Mouse (Mus musculus): Measurements from ENCODE around the gene Col4a3bp.
"Not testable (repeated sequence)": the region's sequence is repeated elsewhere in the genome, so short reads cannot be mapped to it uniquely, and the experiment has no call there.

Col4a3bp gene

DNA sequence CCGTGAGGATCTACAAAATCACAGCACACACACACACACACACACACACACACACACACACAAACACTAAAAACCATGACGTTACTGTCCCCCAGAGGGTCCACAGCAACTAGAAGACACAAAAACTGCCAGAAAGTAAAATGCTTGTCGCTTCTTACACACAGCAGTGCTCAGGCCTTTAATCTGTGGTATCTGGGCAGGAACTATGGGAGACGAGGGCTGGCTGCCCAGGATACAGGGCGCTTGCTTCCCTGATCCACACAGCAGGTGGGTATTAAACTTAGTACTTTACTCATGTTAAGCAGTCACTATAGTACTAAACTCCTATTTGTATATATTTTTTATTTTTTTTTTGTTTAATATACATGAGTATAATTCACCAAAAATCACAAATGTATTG lies 103.4 kb downstream of the Col4a3bp start:
- no peak for DNase-seq (ENCODE audit: low read depth, low spot score)

GRCm38 (mm10) chr13:96653041-96653440 lies 110.6 kb downstream of the Col4a3bp start:
- no peak for DNase-seq (ENCODE audit: low read depth, low spot score)

DNA sequence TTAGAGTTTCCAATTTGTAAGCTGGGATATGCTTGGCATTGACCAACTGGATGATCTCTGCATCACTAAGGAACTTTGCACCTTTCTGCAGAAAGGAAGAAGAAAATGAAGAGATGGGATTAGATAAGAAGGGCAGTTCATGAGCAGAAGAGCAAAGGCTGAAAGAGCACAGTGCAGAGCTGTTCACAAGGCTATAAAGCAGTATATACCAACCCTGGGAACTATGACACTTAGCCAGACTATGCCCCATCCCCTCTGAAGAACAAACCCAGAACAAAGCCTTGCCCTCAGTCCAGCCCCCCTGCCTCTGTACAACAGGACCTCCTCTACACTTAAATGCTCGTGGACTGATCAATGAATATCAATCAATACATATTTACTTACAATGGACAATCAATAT lies 114.3 kb downstream of the Col4a3bp start:
- DNase-seq (ENCODE audit: low read depth, low spot score), result no peak

DNA sequence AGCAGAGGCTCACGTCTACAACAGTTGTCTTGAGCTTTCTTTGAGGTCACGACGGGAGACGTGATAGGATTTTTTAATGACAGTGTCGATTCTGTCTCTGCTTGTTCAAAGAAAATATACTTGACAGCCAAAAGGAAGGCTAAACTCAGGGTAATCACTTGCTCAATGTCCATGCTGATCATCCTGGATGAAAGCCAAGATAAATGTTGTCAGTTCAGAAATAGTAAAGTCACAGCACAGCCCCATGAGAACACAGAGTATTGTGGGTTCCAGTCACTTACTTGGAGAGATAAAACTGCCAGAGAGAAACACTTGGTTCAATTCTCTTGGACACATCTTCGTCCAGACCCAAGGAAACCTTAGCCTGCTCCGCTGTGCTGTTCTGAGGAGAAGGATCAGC lies 116.5 kb downstream of the Col4a3bp start:
- DNase-seq (ENCODE audit: low read depth, low spot score), result no peak

- no peak for DNase-seq (ENCODE audit: low read depth, low spot score)
Observed at GRCm38 (mm10) chr13:96660095-96660860, 117.9 kb downstream of the Col4a3bp start.

DNA sequence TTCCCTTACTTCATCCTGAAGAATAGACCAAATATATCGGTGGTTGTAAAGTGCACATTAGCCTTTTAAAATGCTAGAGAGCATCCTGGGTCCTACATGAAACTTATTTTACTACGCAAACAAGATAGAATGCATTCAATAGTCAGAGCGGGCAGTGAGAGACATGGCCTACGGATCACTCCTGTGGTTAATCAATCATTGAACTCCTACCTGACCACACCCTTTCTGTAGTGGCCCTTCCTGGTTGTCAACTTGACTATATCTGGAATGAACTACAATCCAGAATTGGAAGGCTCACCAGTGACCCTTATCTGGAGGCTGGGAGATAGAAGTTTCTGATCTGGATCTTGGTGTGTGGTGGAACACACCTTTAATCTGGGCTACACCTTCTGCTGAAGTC lies 120.7 kb downstream of the Col4a3bp start:
- DNase-seq (ENCODE audit: low read depth, low spot score), result not testable (repeated sequence)

GRCm38 (mm10) chr13:96664419-96664974 lies 122.1 kb downstream of the Col4a3bp start:
- no peak for DNase-seq (ENCODE audit: low read depth, low spot score)

GRCm38 (mm10) chr13:96670019-96670405 lies 127.6 kb downstream of the Col4a3bp start:
- no peak for DNase-seq (ENCODE audit: low read depth, low spot score)

DNA sequence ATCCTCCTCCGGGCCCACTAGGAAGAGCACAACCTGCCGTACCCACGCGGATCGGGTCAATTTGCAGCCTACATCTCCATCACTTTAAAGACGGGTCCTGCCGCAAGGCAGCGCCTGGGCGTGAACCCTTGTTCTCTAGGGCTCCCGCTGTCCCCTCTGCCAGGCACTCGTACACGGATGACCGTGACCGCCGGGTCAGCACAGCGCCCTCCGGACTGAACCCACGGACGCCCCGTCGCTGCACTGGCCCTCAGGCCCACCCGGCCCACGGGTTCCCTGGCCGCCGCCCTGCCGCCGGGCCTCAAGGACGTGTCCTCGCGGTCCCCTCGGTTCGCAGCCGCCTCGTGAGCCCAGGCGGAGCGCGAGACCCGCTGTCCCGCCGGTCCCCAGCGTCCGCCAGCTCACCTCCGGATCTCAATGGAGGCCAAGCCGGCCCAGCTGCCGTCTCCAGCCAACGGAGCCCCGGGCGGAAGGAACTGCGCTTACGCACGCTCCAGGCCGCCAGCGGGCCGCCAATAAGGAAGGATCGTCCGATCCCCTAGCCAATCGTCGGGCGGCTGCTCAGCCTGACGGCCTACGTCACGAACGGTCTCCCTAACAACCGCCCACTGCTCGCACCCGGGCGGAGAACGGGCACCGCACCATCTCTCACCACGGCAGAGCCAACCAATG lies 128.1 kb downstream of the Col4a3bp start, which contains the start of gene Hmgcr:
Gene Hmgcr (minus strand): TSS at position 531 of the 672 bp plus-strand sequence.
- peak; percentile 97 for DNase-seq (ENCODE audit: low read depth, low spot score)

DNA sequence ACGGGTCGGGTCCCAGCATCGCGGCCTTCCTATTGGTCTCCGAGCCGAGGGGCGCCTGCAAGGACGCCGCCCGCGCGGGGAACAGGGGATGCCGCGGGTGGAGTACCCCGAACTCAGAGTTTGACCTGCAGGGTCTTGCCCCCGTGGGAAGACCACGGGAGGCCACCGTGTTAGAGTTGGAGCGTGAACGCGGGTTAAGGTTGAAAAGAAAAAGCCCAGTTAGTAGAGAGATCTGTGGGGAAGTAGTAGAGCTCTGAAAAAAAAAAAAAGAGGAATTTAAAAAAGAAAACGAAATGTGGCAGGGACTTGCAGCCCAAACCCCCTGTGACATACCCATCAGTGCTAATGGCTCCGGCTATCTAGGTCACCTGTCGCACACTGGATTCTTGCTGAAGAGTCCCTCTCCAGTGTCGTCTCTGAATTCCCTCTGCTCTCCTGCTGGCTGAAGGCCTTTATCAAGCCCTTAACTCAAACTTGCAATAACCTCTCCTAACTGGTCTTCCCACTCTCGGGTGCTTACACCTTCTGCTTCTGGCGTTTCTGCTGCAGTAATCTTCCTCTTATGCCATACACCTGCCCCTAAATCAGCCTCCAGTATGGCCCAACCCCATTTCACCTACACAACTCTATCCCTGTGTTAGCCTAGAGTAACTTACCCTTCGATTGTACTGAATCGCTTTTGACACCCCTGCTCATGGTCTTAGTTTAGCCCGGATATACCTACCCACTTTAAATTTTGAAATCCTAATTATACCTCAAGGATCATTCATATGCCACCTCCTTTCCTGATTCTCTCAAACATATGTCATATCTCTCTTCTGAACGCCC lies 128.9 kb downstream of the Col4a3bp start:
- no peak for DNase-seq (ENCODE audit: low read depth, low spot score)

DNA sequence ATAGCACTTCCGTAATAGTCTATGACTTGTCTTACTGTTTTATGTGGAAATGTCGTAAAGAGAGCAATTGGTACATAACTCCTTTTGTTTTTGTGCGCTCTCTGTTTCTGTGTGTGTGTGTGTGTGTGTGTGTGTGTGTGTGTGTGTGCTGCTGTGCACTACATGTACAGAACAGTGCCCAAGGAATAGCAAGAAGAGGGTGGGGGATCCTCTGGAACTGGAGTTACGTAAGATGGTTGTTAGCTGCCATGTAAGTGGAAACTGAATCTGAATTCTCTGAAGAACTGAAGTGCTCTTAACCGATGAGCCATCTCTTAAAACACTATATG lies 129.5 kb downstream of the Col4a3bp start:
- no peak for DNase-seq (ENCODE audit: low read depth, low spot score)

GRCm38 (mm10) chr13:96672276-96672675 lies 129.9 kb downstream of the Col4a3bp start:
- DNase-seq (ENCODE audit: low read depth, low spot score), result no peak

GRCm38 (mm10) chr13:96673817-96674216 lies 131.4 kb downstream of the Col4a3bp start:
- DNase-seq (ENCODE audit: low read depth, low spot score), result no peak

- DNase-seq (ENCODE audit: low read depth, low spot score), result no peak
Observed at GRCm38 (mm10) chr13:96675756-96676155, 133.3 kb downstream of the Col4a3bp start.

DNA sequence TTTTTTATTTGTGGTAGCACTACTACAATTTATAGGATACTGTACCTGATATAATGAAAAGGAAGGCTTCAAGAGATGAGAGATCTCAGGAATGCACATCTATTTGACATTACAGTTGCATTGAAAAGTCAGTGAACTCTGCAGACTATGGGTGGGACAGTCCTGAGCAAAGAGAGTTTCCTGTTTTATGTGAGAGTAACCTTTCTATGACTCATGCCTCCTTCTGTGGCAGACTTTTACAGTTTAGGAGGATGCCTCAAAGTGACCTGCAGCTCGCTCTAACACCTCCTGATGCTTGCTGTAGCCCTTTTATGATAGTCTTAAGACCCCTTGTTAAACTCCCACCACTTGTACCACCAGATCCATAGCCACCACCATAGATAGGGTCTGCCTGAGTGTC lies 134.7 kb downstream of the Col4a3bp start:
- no peak for DNase-seq (ENCODE audit: low read depth, low spot score)

DNA sequence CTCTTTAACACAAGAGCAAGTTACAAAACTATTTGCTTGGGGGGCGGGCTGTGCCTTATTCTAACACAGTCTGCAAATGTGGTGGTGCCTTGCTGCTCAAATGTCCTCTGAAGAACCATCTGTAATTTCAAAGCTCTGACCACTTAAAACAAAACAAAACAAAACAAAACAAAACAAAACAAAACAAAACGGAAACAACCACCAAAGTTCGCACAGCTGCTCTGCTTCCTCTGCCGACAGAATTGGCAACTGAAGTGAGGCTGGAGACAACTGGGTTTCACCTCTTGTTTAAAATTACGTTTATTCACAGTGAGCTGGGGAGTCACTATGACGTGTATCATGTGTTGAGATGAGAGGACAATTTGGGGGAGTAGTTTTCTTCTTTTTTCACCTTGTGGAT lies 136.2 kb downstream of the Col4a3bp start:
- DNase-seq (ENCODE audit: low read depth, low spot score), result no peak

DNA sequence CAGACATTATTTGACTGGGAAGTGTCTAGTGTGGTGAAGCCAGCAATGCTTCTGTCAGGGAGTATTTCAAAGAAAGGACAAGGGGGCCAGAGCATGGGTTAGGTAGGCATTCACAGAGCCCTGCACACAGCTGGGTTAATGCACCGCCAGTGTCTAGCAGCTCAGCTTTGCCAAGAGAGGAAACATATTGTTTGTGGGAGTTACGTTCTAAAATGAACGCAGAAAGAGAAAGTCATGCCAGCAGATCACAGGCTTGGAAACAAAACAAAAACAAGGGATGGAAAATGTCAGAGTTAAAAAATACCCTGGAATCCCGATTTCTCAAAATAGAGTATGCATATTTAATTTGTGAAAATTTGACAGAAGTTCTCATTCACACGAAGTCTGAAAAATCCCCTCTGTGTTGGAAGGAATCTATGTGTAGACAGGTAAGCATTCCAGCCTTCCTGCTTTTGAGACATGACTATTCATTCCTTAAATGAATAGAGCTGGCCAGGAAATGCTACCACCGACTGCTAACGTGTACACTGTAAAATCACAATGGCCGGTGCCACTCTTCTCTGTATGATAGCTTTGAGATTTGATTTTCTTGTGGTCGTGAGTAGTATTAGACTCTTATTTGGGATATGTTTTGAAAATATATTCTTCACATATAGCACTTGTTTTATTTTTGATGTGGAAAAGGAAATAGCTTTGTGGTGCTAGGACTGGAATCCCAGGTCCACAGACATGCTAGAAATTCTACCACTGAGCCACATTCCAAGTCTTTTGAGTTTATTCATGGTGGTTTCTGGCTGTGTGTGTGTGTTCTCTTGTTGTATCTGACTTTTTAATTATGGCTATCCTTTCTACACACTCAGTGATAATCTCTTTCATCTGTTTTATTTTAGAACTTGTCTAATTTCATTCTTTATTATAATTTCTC lies 138.0 kb downstream of the Col4a3bp start:
- no peak for DNase-seq (ENCODE audit: low read depth, low spot score)

DNA sequence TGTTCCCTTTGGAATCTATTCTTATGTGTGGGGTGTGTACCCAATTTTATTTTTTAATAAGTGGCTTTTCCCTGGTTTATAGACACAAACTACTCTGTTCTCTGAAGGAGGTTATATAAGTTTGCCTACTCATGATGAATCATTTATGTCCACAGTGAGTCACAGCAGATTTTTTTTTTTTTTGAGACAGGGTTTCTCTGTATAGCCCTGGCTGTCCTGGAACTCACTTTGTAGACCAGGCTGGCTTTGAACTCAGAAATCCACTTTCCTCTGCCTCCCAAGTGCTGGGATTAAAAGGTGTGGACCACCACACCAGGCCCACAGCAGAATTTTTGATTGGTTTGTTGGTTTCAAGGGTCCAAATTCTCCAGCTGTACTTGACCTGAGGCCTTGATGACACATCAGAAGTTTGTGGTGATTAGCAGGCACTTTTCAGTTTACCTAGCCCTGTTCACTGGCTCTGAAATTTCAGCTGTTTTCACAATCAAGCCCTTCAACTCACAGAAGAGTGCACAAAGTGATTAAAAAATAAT lies 138.7 kb downstream of the Col4a3bp start:
- DNase-seq (ENCODE audit: low read depth, low spot score), result no peak

DNA sequence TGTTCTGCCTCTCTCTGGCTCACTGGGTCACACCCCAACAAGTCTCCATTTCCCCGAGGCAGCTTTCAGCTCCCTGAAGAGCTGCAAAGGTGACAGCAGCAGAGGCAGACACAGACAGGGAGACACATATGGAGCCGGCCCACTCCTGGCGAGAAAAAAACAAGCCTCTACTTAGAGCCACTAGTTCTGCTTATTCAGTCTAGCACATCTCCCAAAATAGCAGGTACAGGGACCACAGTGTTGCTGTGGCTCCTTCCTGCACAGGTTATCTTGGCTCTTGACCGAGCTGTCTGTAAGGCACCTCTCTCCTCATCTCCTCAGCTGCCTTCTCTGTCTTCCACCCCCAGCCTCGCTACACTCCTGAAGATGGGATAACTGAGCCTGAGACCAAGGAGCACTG lies 142.4 kb downstream of the Col4a3bp start:
- no peak for DNase-seq (ENCODE audit: low read depth, low spot score)

GRCm38 (mm10) chr13:96687261-96687660 lies 144.8 kb downstream of the Col4a3bp start:
- no peak for DNase-seq (ENCODE audit: low read depth, low spot score)

Data from brain, embryonic 18.5 days (tissue).